Mouse (Mus musculus): ENCODE measurements around the gene Fam241b.

- TF ChIP-seq CTCF (conservative IDR thresholded peaks at IDR 0.05; ENCODE audit: low read length) (no peak), NANOG (IDR thresholded peaks at IDR 0.05; ENCODE audit: borderline replicate concordance, low read length) (no peak)
These were observed 55.3 kb downstream of the Fam241b start for GRCm38 (mm10) chr10:62088411-62088810.

All from E14TG2a.4 (cell line).